11 mouse cellular contexts compared by ENCODE assay signal in the genomic region with DNA sequence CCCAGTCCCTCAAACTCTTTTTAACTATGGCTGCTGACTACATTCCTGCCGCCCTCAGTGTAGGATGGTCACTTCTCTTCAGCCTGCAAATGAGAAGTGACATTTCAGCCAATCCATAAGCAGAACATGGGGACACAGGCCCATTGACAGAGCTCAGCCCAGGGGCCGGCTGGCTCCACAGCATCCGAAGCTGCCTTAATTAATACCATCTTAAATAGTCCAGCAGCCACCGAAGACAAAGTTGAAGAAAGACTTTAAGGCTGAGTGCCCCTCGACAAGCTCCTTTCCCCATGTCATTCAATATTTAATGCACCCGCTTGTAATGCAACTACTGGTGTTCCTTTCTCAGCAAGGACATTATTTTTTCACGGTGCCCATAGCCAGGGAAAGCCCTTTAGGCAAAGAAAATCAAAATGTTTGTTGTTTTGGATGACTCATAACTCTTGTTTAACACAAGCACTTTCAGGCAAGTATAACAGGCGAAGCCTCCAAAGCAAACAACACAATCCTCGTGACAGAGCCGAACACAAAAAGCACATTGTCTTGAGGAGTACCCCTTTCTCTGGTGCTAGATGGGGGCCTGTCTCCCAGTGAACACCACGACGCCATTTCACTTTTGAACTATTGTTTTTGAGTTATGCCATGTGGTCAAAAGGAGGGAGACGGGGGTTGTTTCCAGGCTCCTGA. TPM values are rescaled to one million over a fixed set of nuclear protein-coding genes. Genes with fewer than 3 reads are reported as not detected.
A peak's percentile ranks its signal among the peaks of the same experiment; 100 is the strongest.
DNase-seq lines count a peak whose midpoint lies in the region; ATAC-seq and TF ChIP-seq lines count a peak whose summit lies in the region.
"Had no signal": no experiment of that assay in that cellular context is flagged by ENCODE, and none has a peak within 500 bp of the region (broad histone marks: within the 10 kb centered on the region; RNA-seq: fewer than 3 reads in every experiment).

No protein-coding gene starts in this region.

- H3K27me3 ChIP-seq in kidney, embryonic 16.5 days (ENCODE audit: insufficient read depth, low read length), result peaks cover 85% of the 10 kb centered on the region
- peaks cover 39% of the 10 kb centered on the region for H3K27me3 ChIP-seq in embryonic facial prominence, embryonic 11.5 days (ENCODE audit: control insufficient read depth, insufficient read depth, low read length)
- H3K27me3 ChIP-seq in hindbrain, embryonic 12.5 days, result peaks cover 61% of the 10 kb centered on the region
- peaks cover 58% of the 10 kb centered on the region for H3K27me3 ChIP-seq in midbrain, postnatal 0 days (ENCODE audit: insufficient read depth, low read length)

- no peak for ATAC-seq in kidney, embryonic 16.5 days (ENCODE audit: low FRiP score, low TSS enrichment)
- peak; percentile 46; the same call in 1 of the 2 replicates for ATAC-seq in embryonic facial prominence, embryonic 11.5 days (replicated peaks; ENCODE audit: insufficient number of reproducible peaks, low FRiP score, low TSS enrichment, low read depth)
- ATAC-seq in hindbrain, embryonic 12.5 days (ENCODE audit: low FRiP score), result peak; percentile 73
- peak; percentile 57; the same call in 1 of the 2 replicates for ATAC-seq in midbrain, postnatal 0 days (ENCODE audit: low FRiP score)

- H3K27ac ChIP-seq in kidney, embryonic 16.5 days (ENCODE audit: low read length), result no peak overlapping the region
- no peak overlapping the region for H3K27ac ChIP-seq in embryonic facial prominence, embryonic 11.5 days (replicated peaks; ENCODE audit: low read depth, low read length)
- H3K27ac ChIP-seq in hindbrain, embryonic 12.5 days, result peak overlapping the region; percentile 86
- 0 out of 2 replicates have a peak overlapping the region, but pooled peaks have one; percentile 43 for H3K27ac ChIP-seq in midbrain, postnatal 0 days (ENCODE audit: low read depth, low read length)

- H3K36me3 ChIP-seq in kidney, embryonic 16.5 days (ENCODE audit: insufficient read depth, low read length), result no peaks in the 10 kb centered on the region
- H3K36me3 ChIP-seq in embryonic facial prominence, embryonic 11.5 days (replicated peaks; ENCODE audit: control insufficient read depth, insufficient read depth, low read depth, low read length), result no peaks in the 10 kb centered on the region
- H3K36me3 ChIP-seq in hindbrain, embryonic 12.5 days, result no peaks in the 10 kb centered on the region
- H3K36me3 ChIP-seq in midbrain, postnatal 0 days (ENCODE audit: insufficient read depth, low read length), result no peaks in the 10 kb centered on the region

- 0 out of 2 replicates have a peak overlapping the region, but pooled peaks have one; percentile 46 for H3K4me2 ChIP-seq in kidney, embryonic 16.5 days (replicated peaks; ENCODE audit: low read depth, low read length)
- peak overlapping the region; percentile 35 for H3K4me2 ChIP-seq in embryonic facial prominence, embryonic 11.5 days (ENCODE audit: low read depth, low read length)
- H3K4me2 ChIP-seq in hindbrain, embryonic 12.5 days (replicated peaks), result peak overlapping the region; percentile 47
- no peak overlapping the region for H3K4me2 ChIP-seq in midbrain, postnatal 0 days (ENCODE audit: low read depth, low read length, poor library complexity, severe bottlenecking)

- no peak for DNase-seq in kidney, postnatal 36 days
- DNase-seq in embryonic facial prominence, embryonic 11.5 days (ENCODE audit: low spot score), result no peak
- DNase-seq in midbrain, postnatal 0 days (ENCODE audit: low spot score), result peak; percentile 64
- no peak for DNase-seq in gastrocnemius, postnatal 4 days (ENCODE audit: low spot score in 2 of 2)
- no peak for DNase-seq in frontal cortex, postnatal 10 days (ENCODE audit: low spot score in 2 of 2)
- DNase-seq in c-Kit-positive CD71-positive TER-119-positive erythroid progenitor cells, embryonic 14.5 days (ENCODE audit: low spot score), result no peak

- WGBS in kidney, embryonic 16.5 days, result 37% methylated on average over 13 of the region's 13 CpGs
- WGBS in embryonic facial prominence, embryonic 11.5 days, result 9% methylated on average over 13 of the region's 13 CpGs
- WGBS in hindbrain, embryonic 12.5 days, result 3% methylated on average over 13 of the region's 13 CpGs
- WGBS in midbrain, postnatal 0 days, result 12% methylated on average over 13 of the region's 13 CpGs

- no peak overlapping the region for H3K9ac ChIP-seq in kidney, embryonic 16.5 days (replicated peaks; ENCODE audit: low read length)
- no peak overlapping the region for H3K9ac ChIP-seq in embryonic facial prominence, embryonic 11.5 days (replicated peaks; ENCODE audit: low read length)
- no peak overlapping the region for H3K9ac ChIP-seq in hindbrain, embryonic 12.5 days
- H3K9ac ChIP-seq in midbrain, postnatal 0 days (replicated peaks; ENCODE audit: low read length, poor library complexity, severe bottlenecking), result no peak overlapping the region

- H3K4me3 ChIP-seq in kidney, embryonic 16.5 days (ENCODE audit: low read length), result no peak overlapping the region; the same call in 1 of the 2 replicates
- H3K4me3 ChIP-seq in embryonic facial prominence, embryonic 11.5 days (ENCODE audit: low read depth, low read length), result no peak overlapping the region
- peak overlapping the region; percentile 10; the same call in 1 of the 2 replicates for H3K4me3 ChIP-seq in hindbrain, embryonic 12.5 days
- no peak overlapping the region for H3K4me3 ChIP-seq in midbrain, postnatal 0 days (ENCODE audit: low read depth, low read length)
- H3K4me3 ChIP-seq: myocyte had no signal

- H3K9me3 ChIP-seq in kidney, embryonic 16.5 days (ENCODE audit: low read length), result no peaks in the 10 kb centered on the region
- H3K9me3 ChIP-seq in embryonic facial prominence, embryonic 11.5 days (replicated peaks; ENCODE audit: control insufficient read depth, low read length), result no peaks in the 10 kb centered on the region
- H3K9me3 ChIP-seq in hindbrain, embryonic 12.5 days (replicated peaks), result no peaks in the 10 kb centered on the region
- no peaks in the 10 kb centered on the region for H3K9me3 ChIP-seq in midbrain, postnatal 0 days (ENCODE audit: low read length)

- no peak for TF ChIP-seq CTCF in midbrain, postnatal 0 days (IDR thresholded peaks at IDR 0.05)

- H3K4me1 ChIP-seq in kidney, embryonic 16.5 days (ENCODE audit: insufficient read depth, low read length), result peaks cover 24% of the 10 kb centered on the region
- H3K4me1 ChIP-seq in embryonic facial prominence, embryonic 11.5 days (ENCODE audit: control insufficient read depth, insufficient read depth, low read length), result peaks cover 6% of the 10 kb centered on the region
- peaks cover 42% of the 10 kb centered on the region for H3K4me1 ChIP-seq in hindbrain, embryonic 12.5 days
- 0 out of 2 replicates have a peak, but pooled peaks cover 4% of the 10 kb centered on the region for H3K4me1 ChIP-seq in midbrain, postnatal 0 days (ENCODE audit: insufficient read depth, low read length)

RNA-seq across cellular contexts. Expression of gene Gm5089, which starts 1.9 kb away (rescaled TPM):
- not detected in 2 replicates for polyA plus RNA-seq in kidney, embryonic 16.5 days (2015; fragmentation: Nextera tagmentation; extraction: Ambion mirVana)
- polyA plus RNA-seq in embryonic facial prominence, embryonic 11.5 days (2014; fragmentation: Nextera tagmentation; extraction: Ambion mirVana), result not detected in 2 replicates
- 2.8 and 4.0 TPM in 2 replicates for polyA plus RNA-seq in hindbrain, embryonic 12.5 days (2016; fragmentation: Nextera tagmentation; extraction: Ambion mirVana)
- total RNA-seq in midbrain, postnatal 0 days (2014; rRNA removed), result 1.9 TPM in 1 of 2 replicates, not detected in the other
- polyA plus RNA-seq in midbrain, postnatal 0 days (2015; fragmentation: Nextera tagmentation; extraction: Ambion mirVana), result 0.07 TPM in 1 of 2 replicates, not detected in the other
- not detected for total RNA-seq in gastrocnemius, postnatal 4 days (2021)
- polyA plus RNA-seq: heart, embryonic 16.5 days; myocyte had no signal

RNA-seq across cellular contexts. Expression of gene Zic5, which starts 12.6 kb away (rescaled TPM):
- polyA plus RNA-seq in kidney, embryonic 16.5 days (2015; fragmentation: Nextera tagmentation; extraction: Ambion mirVana), result 0.06 and 0.14 TPM in 2 replicates
- 4.1 and 5.0 TPM in 2 replicates for polyA plus RNA-seq in embryonic facial prominence, embryonic 11.5 days (2014; fragmentation: Nextera tagmentation; extraction: Ambion mirVana)
- 18.1 and 25.0 TPM in 2 replicates for polyA plus RNA-seq in hindbrain, embryonic 12.5 days (2016; fragmentation: Nextera tagmentation; extraction: Ambion mirVana)
- total RNA-seq in midbrain, postnatal 0 days (2014; rRNA removed), result 10.7 and 24.8 TPM in 2 replicates
- 4.4 and 8.8 TPM in 2 replicates for polyA plus RNA-seq in midbrain, postnatal 0 days (2015; fragmentation: Nextera tagmentation; extraction: Ambion mirVana)
- total RNA-seq in gastrocnemius, postnatal 4 days (2021), result not detected
- polyA plus RNA-seq: heart, embryonic 16.5 days had no signal

RNA-seq across cellular contexts. Expression of gene Zic2, which starts 22.4 kb away (rescaled TPM):
- not detected in 2 replicates for polyA plus RNA-seq in kidney, embryonic 16.5 days (2015; fragmentation: Nextera tagmentation; extraction: Ambion mirVana)
- 2.1 and 2.3 TPM in 2 replicates for polyA plus RNA-seq in embryonic facial prominence, embryonic 11.5 days (2014; fragmentation: Nextera tagmentation; extraction: Ambion mirVana)
- polyA plus RNA-seq in hindbrain, embryonic 12.5 days (2016; fragmentation: Nextera tagmentation; extraction: Ambion mirVana), result 18.3 TPM in 2 replicates
- total RNA-seq in midbrain, postnatal 0 days (2014; rRNA removed), result 69.2 and 106 TPM in 2 replicates
- polyA plus RNA-seq in midbrain, postnatal 0 days (2015; fragmentation: Nextera tagmentation; extraction: Ambion mirVana), result 6.9 and 13.9 TPM in 2 replicates
- total RNA-seq in gastrocnemius, postnatal 4 days (2021), result under 1 TPM in 1 of 2 experiments, not detected in 1; 0.18 TPM
- polyA plus RNA-seq: heart, embryonic 16.5 days had no signal

RNA-seq across cellular contexts. Expression of gene Gm10837, which starts 37.5 kb away (rescaled TPM):
- polyA plus RNA-seq in kidney, embryonic 16.5 days (2015; fragmentation: Nextera tagmentation; extraction: Ambion mirVana), result not detected in 2 replicates
- polyA plus RNA-seq in embryonic facial prominence, embryonic 11.5 days (2014; fragmentation: Nextera tagmentation; extraction: Ambion mirVana), result not detected in 2 replicates
- polyA plus RNA-seq in hindbrain, embryonic 12.5 days (2016; fragmentation: Nextera tagmentation; extraction: Ambion mirVana), result 0.55 and 0.58 TPM in 2 replicates
- total RNA-seq in midbrain, postnatal 0 days (2014; rRNA removed), result 0.19 and 0.38 TPM in 2 replicates
- polyA plus RNA-seq in midbrain, postnatal 0 days (2015; fragmentation: Nextera tagmentation; extraction: Ambion mirVana), result 0.21 and 0.32 TPM in 2 replicates
- total RNA-seq in gastrocnemius, postnatal 4 days (2021), result not detected
- total RNA-seq: left cerebral cortex, adult 18-20 months had no signal
- polyA plus RNA-seq: heart, embryonic 16.5 days; myocyte had no signal

Comparison
In these comparisons a context has a peak if more than half of its experiments do, and no peak if none do; other contexts are left out.
1. H3K27ac ChIP-seq: peak in hindbrain, embryonic 12.5 days (single experiment) and midbrain, postnatal 0 days (single experiment); none in kidney, embryonic 16.5 days (single experiment) and embryonic facial prominence, embryonic 11.5 days (single experiment).